Mouse (Mus musculus): ENCODE measurements at regions not wholly inside any gene's neighbourhood (a gene's known extent, or its start where the extent isn't known, plus 50 kb on each side); places are given as distances from the start of the nearest gene placed in this dataset.

- no peak for DNase-seq
Measured at GRCm38 (mm10) chr11:7506421-7506945, 292.8 kb upstream of the Igfbp3 start.

DNA sequence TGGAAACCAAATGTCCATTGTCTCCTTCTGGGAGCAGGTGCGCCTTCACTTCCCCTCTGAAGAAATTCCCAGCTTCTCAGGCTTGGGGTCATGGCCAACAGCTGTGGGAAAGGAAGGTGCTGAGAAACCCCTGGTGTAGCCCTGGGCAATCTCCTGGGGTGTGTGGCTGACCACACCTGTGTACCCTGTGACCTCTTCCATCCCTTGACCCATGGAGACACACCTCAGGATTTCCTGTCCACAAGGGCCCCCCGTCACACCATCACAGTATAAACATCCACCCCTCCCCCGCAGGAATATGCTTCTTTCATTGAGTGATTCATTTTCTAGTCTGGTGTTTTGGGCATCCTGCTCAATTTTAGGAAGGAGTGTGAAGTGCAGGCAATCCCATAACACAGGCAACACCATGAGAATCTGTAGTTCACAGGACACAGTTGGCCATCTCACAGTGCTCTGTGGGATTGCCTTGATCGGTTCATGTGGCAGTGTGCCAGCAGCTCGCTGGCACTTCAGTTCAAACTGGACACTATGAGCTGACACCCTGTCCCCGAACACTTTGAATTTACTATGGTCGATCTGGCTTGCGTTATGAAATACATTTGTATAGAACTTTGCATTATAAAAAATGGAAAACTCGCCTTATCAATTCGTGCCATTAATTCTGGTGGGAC is 291.1 kb upstream of the Igfbp3 start:
- DNase-seq, result no peak

DNA sequence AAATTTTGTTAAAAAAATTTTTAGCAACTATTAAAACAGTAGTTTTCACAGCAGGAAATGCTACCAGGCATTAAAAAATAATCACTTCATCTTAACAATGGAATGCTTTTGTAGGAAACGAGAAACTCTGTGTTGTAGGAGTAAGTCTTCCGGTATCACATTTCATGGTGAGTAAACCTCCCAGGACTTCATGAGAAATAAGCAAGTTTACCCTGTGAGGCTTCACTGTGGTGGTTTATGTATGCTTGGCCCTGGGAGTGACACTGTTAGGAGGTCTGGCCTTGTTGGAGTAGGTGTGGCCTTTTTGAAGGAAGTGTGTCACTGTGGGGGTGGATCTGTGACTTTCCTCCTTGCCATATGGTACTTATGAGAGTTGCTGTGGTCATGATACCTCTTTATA is 289.0 kb upstream of the Igfbp3 start:
- DNase-seq, result no peak

DNA sequence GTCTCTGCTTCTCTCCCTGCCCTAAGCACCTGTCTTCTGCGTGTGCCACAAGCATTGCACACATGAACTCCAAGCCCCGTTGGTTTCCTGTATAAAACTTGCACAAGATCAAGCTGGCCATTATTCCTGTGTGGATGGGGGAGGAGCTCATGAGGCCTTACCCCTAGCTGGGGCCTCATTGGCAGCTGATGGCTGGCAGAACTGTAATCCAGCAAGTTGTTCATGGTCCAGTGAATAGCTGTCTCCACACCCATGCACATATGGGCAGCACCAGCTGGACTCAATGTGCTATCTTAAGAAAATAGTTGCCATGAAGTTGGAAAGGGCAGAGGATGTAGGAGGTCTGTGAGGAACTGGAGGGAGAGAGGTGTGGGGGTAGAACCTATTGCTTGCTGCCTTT is 288.3 kb upstream of the Igfbp3 start:
- DNase-seq, result no peak

DNA sequence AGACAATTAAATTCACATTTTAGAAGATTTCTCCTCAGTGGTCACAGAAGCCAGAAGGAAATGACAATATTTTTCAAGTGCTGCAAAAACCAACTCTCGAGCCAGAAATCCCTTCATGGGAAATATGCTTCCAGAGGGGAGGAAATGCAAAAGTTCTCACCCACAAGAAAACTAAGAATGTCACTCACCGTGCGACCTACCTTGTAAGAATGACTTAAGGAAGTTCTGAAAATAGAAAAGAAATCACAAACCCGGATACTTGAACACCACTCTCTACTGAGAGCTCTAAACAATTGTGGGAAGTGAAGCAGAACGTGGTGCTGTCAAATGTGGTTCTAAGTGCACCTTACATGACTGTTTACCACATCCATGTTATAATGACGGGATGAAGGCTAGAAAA is 284.1 kb upstream of the Igfbp3 start:
- no peak for DNase-seq

DNA sequence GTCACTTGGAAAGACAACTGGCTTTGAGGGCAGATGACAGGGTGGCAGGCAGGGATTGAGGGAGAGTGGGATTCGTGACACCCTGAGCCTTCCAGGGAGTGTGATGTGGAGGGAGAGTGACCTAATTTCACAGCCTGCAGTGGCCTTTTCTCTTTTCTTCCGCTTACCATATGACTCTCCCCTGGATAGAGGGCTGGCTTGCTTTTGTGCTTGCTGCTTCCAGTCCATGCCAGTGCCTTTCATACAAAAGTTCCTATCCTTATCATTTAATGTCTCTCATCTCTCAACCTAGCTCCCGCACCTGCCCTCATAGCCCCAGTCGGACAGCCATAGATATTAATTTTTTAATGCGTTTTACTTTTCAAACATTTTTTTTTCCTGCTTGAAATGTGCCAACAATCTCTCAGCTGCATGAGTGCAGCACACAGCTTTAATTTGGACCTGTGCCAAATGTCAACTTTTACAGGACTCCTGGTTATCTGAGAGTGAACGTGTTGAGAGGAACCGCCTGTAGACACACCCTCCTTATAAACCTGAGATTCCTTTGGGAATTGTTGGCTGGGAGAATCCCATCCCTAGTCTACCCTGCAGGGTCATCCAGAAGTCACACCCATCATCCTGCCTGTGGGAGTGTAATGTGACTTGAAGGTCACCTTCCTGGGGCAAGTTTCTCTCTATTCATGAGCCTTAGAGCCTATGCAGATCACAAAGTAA is 260.3 kb upstream of the Igfbp3 start:
- no peak for DNase-seq

DNA sequence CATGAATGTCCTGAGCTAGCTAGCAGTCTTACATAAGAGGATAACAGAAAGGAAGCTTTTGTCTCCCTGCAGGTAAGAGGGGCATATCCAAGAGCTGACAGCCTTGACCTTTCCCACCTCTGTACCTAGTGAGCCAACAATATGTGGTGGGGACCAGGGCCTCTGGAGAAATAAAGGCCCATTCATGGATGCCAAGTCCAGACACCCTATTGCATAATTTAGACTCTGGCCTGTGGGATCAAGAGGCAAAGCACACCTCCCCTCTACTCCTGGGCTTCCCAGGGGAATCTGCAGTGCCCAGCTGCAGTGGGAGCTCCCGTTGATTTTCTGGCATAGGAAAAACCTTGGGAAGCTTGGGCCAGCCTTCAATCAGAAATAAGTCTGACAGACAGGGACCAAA is 251.8 kb upstream of the Igfbp3 start:
- DNase-seq, result no peak

DNA sequence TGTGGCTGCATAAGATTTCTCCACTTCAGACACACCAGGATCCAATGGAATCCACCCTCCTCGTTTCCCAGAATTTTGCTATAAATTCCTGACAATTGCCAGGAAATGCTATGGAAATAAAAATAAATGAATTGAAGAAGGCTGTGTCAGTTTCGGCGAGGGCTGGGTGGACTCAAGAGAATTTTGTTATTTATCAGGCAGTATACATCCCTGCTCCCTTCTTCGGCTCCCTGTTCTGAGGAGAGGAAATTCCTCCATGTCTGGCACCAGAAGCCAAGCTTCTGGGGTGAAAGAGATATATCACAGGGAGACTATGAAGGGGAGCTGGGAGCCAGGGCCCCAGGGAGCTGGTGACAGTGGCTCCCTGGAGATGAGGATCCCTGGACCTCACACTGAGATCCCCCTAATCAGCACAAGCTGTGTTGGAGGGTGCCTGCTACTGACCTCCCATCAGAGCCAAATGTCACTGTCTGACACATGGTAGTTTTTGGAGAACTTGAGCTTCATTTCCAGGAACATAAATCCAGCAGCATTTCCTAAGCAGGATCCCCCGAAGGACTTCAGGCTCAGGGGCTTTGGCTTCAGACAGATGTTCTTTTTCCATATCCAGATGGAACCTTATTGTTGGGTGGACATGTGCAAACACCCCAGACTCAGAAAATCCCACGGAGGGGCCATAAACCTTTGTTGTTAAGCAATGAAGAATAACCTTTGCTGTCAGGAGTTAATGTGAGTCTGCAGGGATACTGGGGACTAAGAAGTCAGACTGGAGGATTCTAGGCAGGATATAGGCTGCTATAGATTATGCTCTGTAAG is 248.4 kb upstream of the Igfbp3 start:
- DNase-seq, result no peak

GRCm38 (mm10) chr11:7451756-7452155 is 238.0 kb upstream of the Igfbp3 start:
- no peak for DNase-seq

DNA sequence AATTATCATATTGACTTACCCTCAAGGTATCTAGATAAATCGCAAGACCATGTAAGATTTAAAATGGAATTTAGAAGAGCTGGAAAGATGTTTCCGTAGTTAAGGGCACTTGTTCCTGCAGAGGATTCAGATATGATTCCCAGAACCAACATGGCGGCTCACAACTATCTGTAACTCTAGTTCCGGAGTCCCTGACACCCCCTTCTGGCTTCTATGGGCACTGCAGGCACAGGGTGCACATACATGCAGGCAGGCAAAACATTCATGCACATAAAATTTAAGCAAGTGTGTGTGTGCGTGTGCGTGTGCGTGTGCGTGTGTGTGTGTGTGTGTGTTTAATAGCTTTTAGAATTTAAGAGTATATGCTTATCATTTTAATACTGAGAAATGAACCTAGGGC is 230.8 kb upstream of the Igfbp3 start:
- no peak for DNase-seq

DNA sequence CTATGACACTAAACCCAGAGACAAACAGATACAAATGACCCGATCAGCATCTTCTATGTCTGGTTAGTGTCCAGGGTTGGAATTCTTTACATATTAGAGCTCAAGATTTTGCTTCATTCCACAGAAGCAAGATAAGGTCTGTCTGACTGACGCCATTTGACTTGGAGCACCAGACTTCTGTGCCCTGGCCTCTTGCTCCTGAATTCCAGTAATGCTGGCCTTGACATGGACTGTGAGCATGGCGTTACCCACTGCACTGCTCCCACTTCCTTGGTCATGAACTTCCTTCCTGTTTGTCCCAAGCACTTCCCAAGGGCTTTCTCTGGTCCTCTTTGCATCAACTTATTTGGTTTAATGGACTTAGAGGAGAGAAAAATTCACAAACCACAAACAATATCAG is 225.6 kb upstream of the Igfbp3 start:
- DNase-seq, result no peak

GRCm38 (mm10) chr11:7434591-7434990 is 220.9 kb upstream of the Igfbp3 start:
- no peak for DNase-seq

GRCm38 (mm10) chr11:7427771-7428170 is 214.0 kb upstream of the Igfbp3 start:
- DNase-seq, result no peak

- no peak for DNase-seq
Measured at GRCm38 (mm10) chr11:7425233-7425632, 211.5 kb upstream of the Igfbp3 start.

GRCm38 (mm10) chr11:7424082-7424471 is 210.4 kb upstream of the Igfbp3 start:
- no peak for DNase-seq

- no peak for DNase-seq
Measured at GRCm38 (mm10) chr11:7423276-7424081, 209.8 kb upstream of the Igfbp3 start.

DNA sequence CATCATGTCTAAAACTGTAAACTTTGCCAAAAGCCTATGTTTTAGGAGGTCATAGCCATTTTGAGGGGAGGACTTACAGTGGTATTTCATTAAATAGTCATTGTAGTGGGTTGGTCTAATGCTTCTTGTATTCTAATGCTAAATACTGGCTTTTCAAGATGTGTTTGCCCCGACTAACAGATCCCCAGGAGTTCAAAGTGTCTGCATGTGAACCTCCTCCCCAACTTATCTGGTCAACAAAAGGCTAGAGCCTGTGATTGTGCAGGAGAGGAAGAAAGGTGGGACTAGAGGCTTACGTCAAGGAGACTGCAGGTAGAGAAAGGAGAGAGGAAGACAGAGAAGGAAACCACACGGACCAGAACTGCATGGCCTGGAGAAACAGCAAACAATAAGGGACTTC is 198.9 kb upstream of the Igfbp3 start:
- DNase-seq, result no peak

GRCm38 (mm10) chr11:7408992-7409391 is 195.3 kb upstream of the Igfbp3 start:
- DNase-seq, result no peak

DNA sequence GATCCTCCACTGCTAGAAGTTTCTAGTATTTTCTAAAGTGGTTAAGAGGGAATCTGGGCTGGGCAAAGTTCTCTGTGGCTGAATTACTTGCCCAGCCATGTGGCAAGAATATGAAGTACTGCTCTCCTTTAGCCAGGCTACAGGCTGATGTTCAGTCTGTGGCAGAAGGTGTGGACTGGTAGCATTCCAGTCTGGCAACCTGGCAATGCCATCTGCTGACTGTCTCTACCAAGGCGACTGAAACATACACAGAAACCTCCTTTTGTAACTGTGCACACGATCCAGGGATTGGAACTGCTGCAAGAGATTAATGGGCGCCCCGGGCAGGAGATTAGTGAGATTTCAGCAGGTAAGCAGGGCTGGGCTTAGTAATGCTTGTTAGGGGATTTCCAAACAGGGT is 190.9 kb upstream of the Igfbp3 start:
- DNase-seq, result no peak

GRCm38 (mm10) chr11:7371835-7372234 is 158.1 kb upstream of the Igfbp3 start:
- DNase-seq, result no peak

GRCm38 (mm10) chr11:7361388-7361787 is 147.7 kb upstream of the Igfbp3 start:
- DNase-seq, result no peak

DNA sequence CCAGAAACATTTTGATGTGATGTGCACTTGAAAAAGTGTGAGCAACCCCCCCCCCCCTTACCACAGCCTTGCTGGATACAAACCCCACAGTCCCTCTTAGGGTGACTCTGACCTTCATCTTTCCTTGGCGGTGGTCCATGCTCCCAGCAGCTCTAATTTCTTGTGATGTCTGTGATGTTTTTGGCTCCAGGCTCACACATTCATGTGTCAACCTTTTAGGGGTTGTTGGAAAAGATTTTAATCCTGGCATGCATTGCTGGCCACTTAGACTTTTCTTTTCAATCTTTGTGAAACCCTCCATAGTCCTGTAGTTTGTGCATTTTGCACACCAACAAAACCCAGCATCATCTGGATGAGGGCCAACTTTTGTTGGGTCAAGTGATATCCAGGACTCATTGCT is 134.9 kb upstream of the Igfbp3 start:
- no peak for DNase-seq

DNA sequence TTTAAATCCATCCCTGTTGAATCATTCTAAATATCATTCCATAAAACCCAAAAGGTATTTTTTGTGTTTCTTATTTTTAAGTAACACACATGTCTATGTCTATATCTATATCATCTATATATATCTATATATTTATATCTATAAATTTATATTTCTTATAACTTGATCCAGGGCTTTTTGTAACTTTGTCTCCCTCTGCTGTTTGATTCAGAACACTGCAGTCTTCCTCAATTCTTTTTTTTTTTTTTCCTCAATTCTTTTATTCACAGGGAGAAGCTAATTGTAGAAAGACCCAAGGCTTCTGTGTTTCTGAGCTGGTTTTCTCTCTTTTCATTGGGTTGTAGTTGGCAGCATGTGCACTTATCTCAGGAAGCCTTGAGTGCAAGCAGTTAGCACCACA is 124.1 kb upstream of the Igfbp3 start:
- DNase-seq, result no peak
